Mouse (Mus musculus) forebrain, embryonic 15.5 days (tissue): ENCODE measurements around the gene Hist2h2be. TPM values are rescaled to one million over a fixed set of nuclear protein-coding genes. Genes with fewer than 3 reads are reported as not detected.
"Not testable (repeated sequence)": the region's sequence is repeated elsewhere in the genome, so short reads cannot be mapped to it uniquely, and the experiment has no call there.

Source experiments
- ATAC-seq: fragments of 200-750 bp; cut with Nextera tagmentation; replicated peaks from 2 replicates; pipeline ENCODE4 v1.8.0; 2017; ENCODE audit warnings: mild to moderate bottlenecking, moderate TSS enrichment, moderate library complexity
- H3K27ac ChIP-seq: fragments of 300-500 bp; sonication (generic); replicated peaks from 2 replicates; pipeline ENCODE4 v1.5.1; 2015; ENCODE audit warnings: mild to moderate bottlenecking, inconsistent platforms
- H3K27me3 ChIP-seq: fragments of 300-500 bp; sonication (generic); 2 replicates; pipeline ENCODE4 v1.6.1; 2015; ENCODE audit warnings: inconsistent platforms
- H3K36me3 ChIP-seq: fragments of 300-500 bp; sonication (generic); 2 replicates; pipeline ENCODE4 v1.6.1; 2015; ENCODE audit warnings: mild to moderate bottlenecking, inconsistent platforms
- H3K4me1 ChIP-seq: fragments of 300-500 bp; sonication (generic); 2 replicates; pipeline ENCODE4 v1.6.1; 2015; ENCODE audit warnings: inconsistent platforms
- H3K4me2 ChIP-seq: fragments of 300-500 bp; sonication (generic); replicated peaks from 2 replicates; pipeline ENCODE4 v1.6.1; 2015; ENCODE audit warnings: mild to moderate bottlenecking, inconsistent platforms
- H3K4me3 ChIP-seq: fragments of 300-500 bp; sonication (generic); 2 replicates; pipeline ENCODE4 v1.5.1; 2015; ENCODE audit warnings: mild to moderate bottlenecking, inconsistent platforms
- H3K9ac ChIP-seq: fragments of 300-500 bp; sonication (generic); replicated peaks from 2 replicates; pipeline ENCODE4 v1.6.1; 2015; ENCODE audit warnings: mild to moderate bottlenecking, inconsistent platforms
- H3K9me3 ChIP-seq: fragments of 300-500 bp; sonication (generic); 2 replicates; pipeline ENCODE4 v1.6.1; 2016; ENCODE audit warnings: inconsistent platforms
- WGBS: fragments of 180-500 bp; shearing (Covaris S2); methylation state at CpG from one replicate; pipeline ENCODE4 v1.1.7; 2015; ENCODE audit warnings: mixed read lengths; 5-methylcytosine and 5-hydroxymethylcytosine counted together
- polyA plus RNA-seq: library from polyadenylated mRNA; unstranded; fragments of >200 nt; fragmentation: Nextera tagmentation; extraction: Ambion mirVana; gene quantifications from 2 replicates; pipeline ENCODE4 v1.2.1, GENCODE M21; 2015

Gene Hist2h2be
- 9.1 and 9.7 TPM in 2 replicates for polyA plus RNA-seq

GRCm38 (mm10) chr3:96220765-96221639, at the start of gene Hist2h2be, which contains the start of gene Hist2h2ac:
Gene Hist2h2be (plus strand): TSS chr3:96221119.
Gene Hist2h2ac (minus strand): TSS chr3:96220880.
- ATAC-seq = peak; percentile 90
- Histone ChIP-seq H3K9ac (peak within 1 kb of the TSS; percentile 67), H3K27ac (peak within 1 kb of the TSS; percentile 98), H3K36me3 (no peaks in the 10 kb centered on the region), H3K4me2 (peak within 1 kb of the TSS; percentile 89), H3K27me3 (no peaks in the 10 kb centered on the region), H3K9me3 (no peaks in the 10 kb centered on the region), H3K4me1 (peaks cover 50% of the 10 kb centered on the region), H3K4me3 (peak within 1 kb of the TSS; percentile 48)
- under 1% methylated on average over 43 of the region's 43 CpGs for WGBS

- no peaks in the 10 kb centered on the region for H3K9me3 ChIP-seq
- no peaks in the 10 kb centered on the region for H3K27me3 ChIP-seq
- 17% methylated on average over 18 of the region's 18 CpGs for WGBS
- H3K4me2 ChIP-seq = peak overlapping the region; percentile 66
- peak overlapping the region; percentile 86 for H3K9ac ChIP-seq
- ATAC-seq = peak; percentile 15
- H3K4me1 ChIP-seq = peaks cover 36% of the 10 kb centered on the region
- peak overlapping the region; percentile 55 for H3K4me3 ChIP-seq
- H3K36me3 ChIP-seq = peaks cover 26% of the 10 kb centered on the region
- H3K27ac ChIP-seq = peak overlapping the region; percentile 98
Measured at GRCm38 (mm10) chr3:96171583-96172196, 49.2 kb upstream of the Hist2h2be start.

- H3K9me3 ChIP-seq = no peaks in the 10 kb centered on the region
- peak within 1 kb of the TSS; percentile 98 for H3K27ac ChIP-seq
- no peaks in the 10 kb centered on the region for H3K27me3 ChIP-seq
- peaks cover 32% of the 10 kb centered on the region for H3K36me3 ChIP-seq
- WGBS = under 1% methylated on average over 58 of the region's 58 CpGs
- H3K4me3 ChIP-seq = peak within 1 kb of the TSS; percentile 55
- peaks cover 36% of the 10 kb centered on the region for H3K4me1 ChIP-seq
- peak within 1 kb of the TSS; percentile 96 for H3K4me2 ChIP-seq
- peak within 1 kb of the TSS; percentile 86 for H3K9ac ChIP-seq
- ATAC-seq = peak; percentile 96
Measured at GRCm38 (mm10) chr3:96172197-96173178, 48.4 kb upstream of the Hist2h2be start, which contains the start of gene Sf3b4. Gene Sf3b4 (plus strand): TSS chr3:96172332.

GRCm38 (mm10) chr3:96173185-96173584, 47.7 kb upstream of the Hist2h2be start:
- peak overlapping the region; percentile 98; the same call in 1 of the 2 replicates for H3K27ac ChIP-seq

GRCm38 (mm10) chr3:96174042-96174441, 46.9 kb upstream of the Hist2h2be start:
- H3K27me3 ChIP-seq, H3K9ac ChIP-seq, H3K4me2 ChIP-seq, H3K9me3 ChIP-seq, H3K27ac ChIP-seq, ATAC-seq: not testable (repeated sequence)
- H3K4me1 ChIP-seq = peaks cover 36% of the 10 kb centered on the region
- WGBS = 90% methylated on average over 4 of the region's 4 CpGs
- H3K4me3 ChIP-seq = 0 out of 2 replicates have a peak overlapping the region, but pooled peaks have one; percentile 8
- peaks cover 41% of the 10 kb centered on the region for H3K36me3 ChIP-seq

More at GRCm38 (mm10) chr3:96173185-96173584, 47.7 kb upstream of the Hist2h2be start:
- H3K27me3 ChIP-seq = no peaks in the 10 kb centered on the region
- no peaks in the 10 kb centered on the region for H3K9me3 ChIP-seq
- H3K36me3 ChIP-seq = peaks cover 39% of the 10 kb centered on the region
- peaks cover 36% of the 10 kb centered on the region for H3K4me1 ChIP-seq
- 31% methylated on average over 7 of the region's 7 CpGs for whole genome bisulfite sequencing
- no peak for ATAC-seq
- peak overlapping the region; percentile 55 for H3K4me3 ChIP-seq
- peak overlapping the region; percentile 86 for H3K9ac ChIP-seq
- peak overlapping the region; percentile 96 for H3K4me2 ChIP-seq

- Histone ChIP-seq H3K4me1 (peaks cover 35% of the 10 kb centered on the region), H3K27me3 (no peaks in the 10 kb centered on the region), H3K36me3 (peaks cover 41% of the 10 kb centered on the region), H3K9ac (no peak overlapping the region), H3K4me2 (no peak overlapping the region), H3K4me3 (no peak overlapping the region), H3K27ac (no peak overlapping the region), H3K9me3 (no peaks in the 10 kb centered on the region)
- 96% methylated on average over 6 of the region's 6 CpGs for WGBS
- ATAC-seq = no peak
Measured at GRCm38 (mm10) chr3:96175251-96175650, 45.7 kb upstream of the Hist2h2be start.

GRCm38 (mm10) chr3:96178427-96178826, 42.5 kb upstream of the Hist2h2be start:
- no peak overlapping the region for H3K27ac ChIP-seq
- H3K36me3 ChIP-seq = peaks cover 41% of the 10 kb centered on the region
- no peaks in the 10 kb centered on the region for H3K27me3 ChIP-seq
- no peak for ATAC-seq
- H3K4me3 ChIP-seq = no peak overlapping the region
- 94% methylated on average over 4 of the region's 4 CpGs for WGBS
- no peaks in the 10 kb centered on the region for H3K9me3 ChIP-seq
- no peak overlapping the region for H3K9ac ChIP-seq
- peaks cover 41% of the 10 kb centered on the region for H3K4me1 ChIP-seq
- no peak overlapping the region for H3K4me2 ChIP-seq

- H3K4me3 ChIP-seq = no peak overlapping the region
- H3K27me3 ChIP-seq = no peaks in the 10 kb centered on the region
- no peak overlapping the region for H3K9ac ChIP-seq
- no peaks in the 10 kb centered on the region for H3K9me3 ChIP-seq
- no peak overlapping the region for H3K27ac ChIP-seq
- H3K4me1 ChIP-seq = peaks cover 37% of the 10 kb centered on the region
- ATAC-seq = no peak
- peaks cover 41% of the 10 kb centered on the region for H3K36me3 ChIP-seq
- H3K4me2 ChIP-seq = no peak overlapping the region
- 88% methylated on average over 2 of the region's 2 CpGs for WGBS
Measured at GRCm38 (mm10) chr3:96178902-96179301, 42.0 kb upstream of the Hist2h2be start.

GRCm38 (mm10) chr3:96179531-96179930, 41.4 kb upstream of the Hist2h2be start:
- Histone ChIP-seq H3K9me3 (no peaks in the 10 kb centered on the region), H3K4me3 (no peak overlapping the region), H3K4me1 (peaks cover 30% of the 10 kb centered on the region), H3K27me3 (no peaks in the 10 kb centered on the region), H3K27ac (no peak overlapping the region), H3K4me2 (no peak overlapping the region), H3K36me3 (peaks cover 35% of the 10 kb centered on the region), H3K9ac (no peak overlapping the region)
- no peak for ATAC-seq
- 54% methylated on average over 4 of the region's 4 CpGs for WGBS

GRCm38 (mm10) chr3:96180727-96181477, 40.0 kb upstream of the Hist2h2be start, which contains the start of gene Sv2a:
Gene Sv2a (plus strand): TSS chr3:96181151.
- peak within 1 kb of the TSS; percentile 67 for H3K4me2 ChIP-seq
- peak; percentile 62 for ATAC-seq
- H3K9ac ChIP-seq = peak within 1 kb of the TSS; percentile 73
- H3K36me3 ChIP-seq = peaks cover 28% of the 10 kb centered on the region
- no peaks in the 10 kb centered on the region for H3K27me3 ChIP-seq
- no peaks in the 10 kb centered on the region for H3K9me3 ChIP-seq
- WGBS = under 1% methylated on average over 11 of the region's 23 CpGs
- peaks cover 25% of the 10 kb centered on the region for H3K4me1 ChIP-seq
- peak within 1 kb of the TSS; percentile 60 for H3K4me3 ChIP-seq
- peak within 1 kb of the TSS; percentile 70 for H3K27ac ChIP-seq
